Mouse (Mus musculus) brain, embryonic 14.5 days (tissue): ENCODE data around the gene 0610030E20Rik.

ENCODE experiments used
- CTCF ChIP-seq: fragments of 200-500 bp; IDR thresholded peaks from 2 replicates; pipeline ENCODE4 v1.5.1; 2012; ENCODE audit warnings: inconsistent platforms, mild to moderate bottlenecking, moderate library complexity, borderline replicate concordance; ENCODE audit not compliant: insufficient read depth, insufficient read length; ENCODE audit errors: extremely low read depth
- POLR2A ChIP-seq: fragments of 200-500 bp; IDR thresholded peaks from 2 replicates; pipeline ENCODE4 v1.6.1; 2012; ENCODE audit warnings: mild to moderate bottlenecking, inconsistent platforms, borderline replicate concordance; ENCODE audit not compliant: poor library complexity, insufficient read depth, insufficient read length, severe bottlenecking; ENCODE audit errors: extremely low read depth

DNA sequence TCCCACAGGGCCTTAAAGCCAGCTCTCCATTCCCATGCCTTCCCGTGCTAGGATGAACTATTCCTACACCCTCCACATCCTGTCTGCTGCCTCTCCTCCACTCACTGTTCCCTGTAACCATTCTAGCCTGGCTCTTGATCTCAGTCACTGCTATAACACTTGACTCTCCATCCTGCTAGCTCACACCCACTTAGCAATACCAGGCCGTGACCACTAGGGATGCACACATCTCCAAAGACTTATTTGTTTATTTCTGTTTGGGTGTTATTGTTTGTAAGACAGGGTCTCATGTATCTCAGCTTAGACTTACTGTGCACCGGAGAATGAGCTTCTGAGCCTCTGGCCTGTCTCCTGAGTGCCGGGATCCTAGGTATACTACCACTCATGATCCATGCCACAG, 22.4 kb downstream of the 0610030E20Rik start:
- TF ChIP-seq POLR2A (no peak), CTCF (peak; percentile 25; the same call in 1 of the 2 replicates)
